Mouse (Mus musculus) left cerebral cortex, postnatal 10 days (tissue): Measurements from ENCODE around the gene C130074G19Rik. TPM values are rescaled to one million over a fixed set of nuclear protein-coding genes. Genes with fewer than 3 reads are reported as not detected.

Experiments used
- DNase-seq, 2 experiments: peaks; one replicate each; pipeline ENCODE4 v3.0.0; 2021 to 2022; ENCODE audit warnings: low spot score in 2 of 2, mixed read lengths in 1 of 2; ENCODE audit errors: extremely low spot score in 1 of 2
- intact Hi-C: fragments of 180-260 bp; cut with DNase I; formaldehyde crosslinking; loops from one replicate; pipeline ENCODE4 v1.15.1; 2025
- total RNA-seq, 2 experiments: library from RNA; stranded (reverse); gene quantifications; 2 replicates each; pipeline ENCODE4 v1.2.3; 2021

The C130074G19Rik gene
- total RNA-seq, 2 experiments from 2014 or later = 13.3 to 15.0 TPM

- intact Hi-C loops = no loop called here
- no peak for DNase-seq
Measured at GRCm38 (mm10) chr1:184881861-184882260, 1.2 kb downstream of the C130074G19Rik start.

DNA sequence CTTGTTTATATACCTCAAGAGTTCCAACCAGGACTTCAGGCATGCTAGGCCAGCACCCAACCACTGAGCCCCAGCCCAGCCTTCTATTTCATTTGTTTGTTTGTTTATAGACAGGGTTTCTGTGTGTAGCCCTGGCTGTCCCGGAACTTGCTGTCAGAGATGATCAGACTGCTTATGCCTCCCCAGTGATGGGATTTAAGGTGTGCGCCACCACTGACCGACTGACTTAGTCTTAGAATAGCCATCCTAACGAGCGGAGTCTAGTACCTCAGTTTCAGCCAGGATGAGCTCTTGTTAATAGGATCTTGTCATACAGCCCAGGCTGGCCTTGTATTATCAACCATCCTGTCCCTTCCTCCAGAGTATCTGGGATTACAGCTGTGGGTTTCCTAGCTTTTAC, 1.8 kb downstream of the C130074G19Rik start:
- intact Hi-C loops = no loop called here
- no peak for DNase-seq

DNA sequence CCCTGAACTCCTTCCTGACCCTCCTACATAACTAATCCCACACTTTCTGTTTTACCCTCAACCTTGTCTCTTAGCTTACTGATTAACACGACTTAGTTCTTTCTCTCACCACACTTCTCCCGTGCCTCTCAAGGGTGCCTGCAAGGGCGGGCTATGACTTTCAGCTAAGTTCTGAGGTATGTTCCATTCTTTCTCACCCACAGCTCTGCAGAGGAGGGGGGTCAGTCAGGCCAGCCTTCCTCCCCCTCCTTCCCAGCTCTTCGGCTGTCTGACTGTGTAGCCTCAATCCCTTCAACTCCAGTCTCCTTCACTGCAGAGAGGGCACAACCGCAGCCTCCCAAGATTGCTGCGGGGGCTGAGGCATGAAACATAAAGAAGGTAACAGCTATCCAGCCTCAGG, 4.2 kb downstream of the C130074G19Rik start:
- DNase-seq = no peak
- intact Hi-C loops = no loop called here

DNA sequence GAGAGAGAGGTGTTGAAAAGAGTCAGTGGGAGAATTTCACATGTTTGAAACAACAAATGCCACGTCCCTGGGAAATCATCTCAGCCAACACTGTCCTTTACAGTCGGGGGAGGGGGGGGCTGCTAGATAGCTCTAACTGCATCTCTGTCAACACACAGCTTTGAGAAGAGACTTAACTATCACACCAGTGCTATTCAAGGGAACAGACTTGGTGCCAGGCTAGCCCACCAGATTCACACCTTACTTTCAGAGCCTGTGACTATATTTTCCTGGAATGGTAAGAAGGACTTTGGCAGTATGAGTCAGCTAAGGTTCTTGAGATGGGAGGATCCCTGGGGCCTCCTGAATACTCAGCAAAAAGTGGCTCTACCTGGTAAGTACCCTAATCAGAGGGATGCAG, 5.7 kb downstream of the C130074G19Rik start:
- peak in 1 of 2 experiments; percentile 7 for DNase-seq
- intact Hi-C loops = no loop called here

DNA sequence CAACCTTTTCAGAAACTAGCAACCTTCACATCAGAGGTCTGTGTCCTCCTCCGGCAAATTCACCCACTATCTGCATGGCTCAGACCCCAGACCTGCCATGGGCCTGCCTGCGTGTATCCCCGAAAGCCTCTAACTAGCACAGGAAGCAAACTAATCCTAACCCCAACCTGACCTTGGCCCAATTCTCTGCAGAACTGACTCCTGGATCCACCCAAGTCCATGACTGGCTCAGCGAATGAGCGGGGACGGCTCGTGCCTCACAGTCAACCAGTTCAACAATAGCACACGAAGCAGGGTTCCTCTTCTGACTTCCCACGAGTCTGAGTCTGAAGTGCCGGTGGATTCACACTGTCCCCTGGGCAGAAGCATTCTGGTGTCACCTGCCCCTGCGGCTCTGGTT, 9.1 kb downstream of the C130074G19Rik start:
- intact Hi-C loops = no loop called here
- DNase-seq = no peak

- intact Hi-C loops = no loop called here
Measured at GRCm38 (mm10) chr1:184872069-184872819, 10.8 kb downstream of the C130074G19Rik start.

DNA sequence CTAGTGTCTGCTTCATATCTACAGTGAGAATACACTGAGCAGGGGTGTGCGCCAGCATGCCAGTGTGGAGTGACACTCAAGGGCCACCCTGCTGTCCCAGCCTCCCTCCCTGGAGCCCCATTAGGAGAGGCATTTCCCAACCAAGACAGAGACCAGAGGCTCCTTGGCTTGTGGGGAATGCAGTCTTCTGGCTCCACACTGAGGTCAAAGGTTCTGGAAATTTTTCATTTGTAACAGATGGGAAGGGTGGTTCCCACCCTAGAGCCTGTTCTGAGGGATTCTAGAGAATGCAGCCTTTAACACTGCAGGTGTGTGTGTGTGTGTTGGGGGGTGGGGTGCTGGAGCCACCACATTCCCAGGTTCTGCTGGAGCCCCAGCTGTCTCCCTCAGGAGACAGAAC, 11.5 kb downstream of the C130074G19Rik start:
- DNase-seq = no peak
- intact Hi-C loops = no loop called here

More at GRCm38 (mm10) chr1:184872069-184872819, 10.8 kb downstream of the C130074G19Rik start:
- DNase-seq = no peak

DNA sequence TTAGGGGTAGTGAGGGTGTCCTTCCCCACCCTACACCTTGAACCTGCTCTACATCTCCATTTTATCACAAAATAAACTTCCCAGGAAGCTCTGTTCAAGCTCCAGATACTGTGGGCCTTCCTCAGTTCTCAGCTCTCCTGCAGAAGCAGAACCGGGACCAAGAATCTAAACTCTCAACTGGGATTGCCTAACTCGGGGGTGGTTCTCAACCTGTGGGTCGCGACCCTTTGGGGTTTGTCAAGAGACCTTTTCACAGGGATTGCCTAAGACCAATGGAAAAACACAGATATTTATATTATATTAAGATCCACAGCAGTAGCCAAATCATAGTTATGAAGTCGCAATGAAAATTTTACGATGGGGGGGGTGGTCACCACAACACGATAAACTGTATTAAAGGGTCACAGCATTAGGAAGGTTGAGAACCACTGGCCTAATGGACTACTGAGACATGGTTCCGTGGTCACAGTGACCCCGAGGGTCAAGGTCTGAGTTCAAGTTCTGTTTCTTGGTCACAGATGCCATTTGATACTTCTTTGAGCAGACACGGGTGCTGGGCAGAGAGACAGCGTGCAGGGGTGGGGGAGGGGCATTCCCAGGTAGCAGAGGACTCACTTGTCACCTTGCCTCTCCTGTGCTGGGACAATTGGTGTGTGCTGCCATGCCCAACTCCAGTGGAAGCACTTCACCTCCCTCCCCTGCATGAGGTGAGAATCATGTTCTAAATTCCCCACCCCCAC, 12.2 kb downstream of the C130074G19Rik start:
- DNase-seq = no peak
- intact Hi-C loops = no loop called here

DNA sequence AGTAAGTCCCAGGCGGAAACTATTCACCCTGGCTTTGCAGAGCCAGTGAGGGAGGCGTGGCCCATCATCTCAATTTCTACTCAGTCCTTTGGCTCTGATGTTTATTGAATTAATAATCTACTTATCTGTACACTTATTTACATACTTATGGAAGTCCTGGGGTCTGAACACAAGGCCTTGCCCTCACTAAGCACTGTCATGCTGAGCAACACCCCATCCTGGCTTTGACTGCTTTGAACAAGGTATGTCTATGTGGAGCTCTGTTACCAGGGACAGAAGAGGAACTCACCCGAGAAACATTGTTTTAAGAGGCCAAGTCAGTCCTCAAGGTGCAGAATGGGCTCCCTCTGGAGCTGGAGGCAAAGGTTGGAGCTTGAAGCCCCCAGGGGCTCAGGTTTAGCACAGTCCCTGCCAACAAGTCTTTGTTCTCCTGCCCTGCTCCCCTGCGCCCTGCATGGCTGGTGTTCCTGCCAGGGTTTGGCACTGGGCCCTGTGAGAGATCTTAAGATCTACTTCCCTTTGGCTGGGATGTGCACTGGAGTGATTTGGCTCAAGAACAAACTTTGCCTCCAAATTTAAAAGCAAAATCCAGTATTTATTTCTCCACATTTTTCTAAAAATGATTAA, 13.0 kb downstream of the C130074G19Rik start:
- intact Hi-C loops = no loop called here
- DNase-seq = peak in 1 of 2 experiments; percentile 78

DNA sequence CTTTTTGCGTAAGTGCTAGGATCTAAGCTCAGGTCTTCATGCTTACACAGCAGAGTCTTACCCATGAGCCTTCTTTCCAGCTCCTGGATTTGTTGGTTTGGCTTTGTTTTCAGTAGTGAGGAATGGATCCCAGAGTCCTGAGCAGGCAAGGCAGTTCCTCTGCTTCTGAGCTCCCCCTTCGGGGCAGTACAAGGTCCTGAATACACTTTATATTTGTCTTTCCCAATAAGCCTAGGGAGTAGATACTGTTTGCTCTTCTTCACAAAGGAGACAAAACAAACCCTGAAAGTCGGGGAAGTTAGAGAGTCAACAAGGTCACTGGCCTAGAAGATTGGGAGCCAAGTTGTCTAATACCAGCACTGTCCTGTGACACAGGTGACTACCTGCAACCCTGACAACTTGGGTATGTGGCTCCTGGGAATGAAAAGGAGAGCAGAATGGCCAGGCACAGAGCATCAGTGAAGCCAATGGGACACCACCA, 15.3 kb downstream of the C130074G19Rik start:
- intact Hi-C loops = no loop called here
- no peak for DNase-seq

GRCm38 (mm10) chr1:184864381-184864801, 18.6 kb downstream of the C130074G19Rik start:
- peak in 1 of 2 experiments; percentile 78 for DNase-seq
- intact Hi-C loops = no loop called here

GRCm38 (mm10) chr1:184862636-184863035, 20.4 kb downstream of the C130074G19Rik start:
- peak in 1 of 2 experiments; percentile 58 for DNase-seq
- intact Hi-C loops = no loop called here

DNA sequence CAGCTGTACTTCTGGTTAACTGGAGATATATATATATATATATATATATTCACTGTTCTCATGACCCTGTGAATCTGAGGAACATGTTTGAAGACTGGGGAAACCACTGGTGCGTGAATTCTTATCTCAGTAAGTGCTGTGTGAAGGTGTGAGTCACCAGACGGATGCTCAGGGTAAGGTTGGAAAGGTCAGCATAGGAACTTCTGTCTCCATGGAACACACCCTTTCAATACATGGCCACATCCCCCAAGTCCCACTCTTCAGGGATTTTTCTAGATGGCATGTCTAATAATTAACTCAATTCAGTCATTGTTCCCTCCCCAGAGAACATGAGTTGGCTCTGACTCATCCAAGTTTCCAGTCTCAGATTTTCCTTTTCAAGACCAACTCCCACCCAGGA, 21.5 kb downstream of the C130074G19Rik start:
- intact Hi-C loops = no loop called here

GRCm38 (mm10) chr1:184860276-184860675, 22.7 kb downstream of the C130074G19Rik start:
- DNase-seq = peak in 1 of 2 experiments; percentile 82
- intact Hi-C loops = no loop called here

More for the DNA sequence above, 21.5 kb downstream of the C130074G19Rik start:
- no peak for DNase-seq

- DNase-seq = no peak
- intact Hi-C loops = loop anchor here (10.0 kb wide), 1 partner anchor 337 kb away; no protein-coding TSS in a partner anchor
Measured at GRCm38 (mm10) chr1:184858253-184858652, 24.8 kb downstream of the C130074G19Rik start.

DNA sequence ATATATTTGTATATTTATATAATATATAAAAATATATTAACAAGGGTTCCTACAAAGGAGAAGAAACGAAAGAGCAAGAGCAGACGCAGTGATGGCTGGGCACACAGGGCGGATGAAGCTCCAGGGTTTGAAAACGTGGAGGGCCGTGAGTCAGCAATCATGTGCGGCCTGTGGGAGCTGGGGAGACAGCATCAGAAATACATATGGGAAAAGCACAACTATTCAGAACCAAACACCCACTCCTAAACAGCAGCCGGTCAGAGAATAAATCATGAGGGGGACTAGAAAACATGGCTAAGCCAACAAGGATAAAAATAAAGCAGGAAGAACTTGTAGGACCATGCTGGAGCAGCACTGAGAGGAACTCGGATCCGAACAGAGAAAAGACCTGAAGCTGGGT, 25.8 kb downstream of the C130074G19Rik start:
- intact Hi-C loops = loop anchor here (10.0 kb wide), 1 partner anchor 338 kb away; no protein-coding TSS in a partner anchor

GRCm38 (mm10) chr1:184853922-184854321, 29.1 kb downstream of the C130074G19Rik start:
- DNase-seq = no peak
- intact Hi-C loops = loop anchor here (5.0 to 10.0 kb wide), 2 partner anchors 38 to 341 kb away; no protein-coding TSS in a partner anchor

More for the DNA sequence above, 25.8 kb downstream of the C130074G19Rik start:
- no peak for DNase-seq

- DNase-seq = peak; percentile 42 to 86
- intact Hi-C loops = loop anchor here (5.0 to 10.0 kb wide), 2 partner anchors 39 to 341 kb away; no protein-coding TSS in a partner anchor
Measured at GRCm38 (mm10) chr1:184853339-184853738, 29.7 kb downstream of the C130074G19Rik start.
